Mouse (Mus musculus) retina, postnatal 1 day (tissue): ENCODE results near the gene Sars2.
A peak's percentile ranks its signal among the peaks of the same experiment; 100 is the strongest.
"Not testable (repeated sequence)": the region's sequence is repeated elsewhere in the genome, so short reads cannot be mapped to it uniquely, and the experiment has no call there.

Experiments
- DNase-seq: peaks from one replicate; pipeline ENCODE4 v3.0.0-alpha.2; 2012

Sars2 gene

GRCm38 (mm10) chr7:28741709-28742438 lies at the start of gene Sars2, which contains the start of gene Mrps12:
TSS of gene Sars2 (plus strand) at chr7:28741992.
TSS of gene Mrps12 (minus strand) at chr7:28741820.
- DNase-seq = peak; percentile 100

GRCm38 (mm10) chr7:28692545-28693320 lies 49.1 kb upstream of the Sars2 start, which contains the start of gene Fbxo27:
TSS of gene Fbxo27 (plus strand) at chr7:28692849.
- DNase-seq = peak; percentile 95

- DNase-seq = peak; percentile 98
Observed at GRCm38 (mm10) chr7:28693321-28693966, 48.3 kb upstream of the Sars2 start.

GRCm38 (mm10) chr7:28694423-28694822 lies 47.4 kb upstream of the Sars2 start:
- no peak for DNase-seq

- DNase-seq = no peak
Observed at GRCm38 (mm10) chr7:28694966-28695511, 46.8 kb upstream of the Sars2 start.

GRCm38 (mm10) chr7:28697277-28697676 lies 44.5 kb upstream of the Sars2 start:
- no peak for DNase-seq

- DNase-seq = no peak
Observed at GRCm38 (mm10) chr7:28700269-28700668, 41.5 kb upstream of the Sars2 start.

- not testable (repeated sequence) for DNase-seq
Observed at GRCm38 (mm10) chr7:28701306-28701705, 40.5 kb upstream of the Sars2 start.

- DNase-seq = no peak
Observed at GRCm38 (mm10) chr7:28702601-28703143, 39.1 kb upstream of the Sars2 start.

- DNase-seq = no peak
Observed at GRCm38 (mm10) chr7:28709454-28709853, 32.3 kb upstream of the Sars2 start.

- DNase-seq = no peak
Observed at GRCm38 (mm10) chr7:28710962-28711361, 30.8 kb upstream of the Sars2 start.

GRCm38 (mm10) chr7:28714667-28715066 lies 27.1 kb upstream of the Sars2 start:
- no peak for DNase-seq

GRCm38 (mm10) chr7:28715598-28715997 lies 26.2 kb upstream of the Sars2 start:
- DNase-seq = no peak

GRCm38 (mm10) chr7:28716590-28717281 lies 25.1 kb upstream of the Sars2 start, which contains the start of gene Fbxo17:
TSS of gene Fbxo17 (plus strand) at chr7:28716804.
- peak; percentile 82 for DNase-seq

- DNase-seq = no peak
Observed at GRCm38 (mm10) chr7:28717726-28718125, 24.1 kb upstream of the Sars2 start.

GRCm38 (mm10) chr7:28719159-28719558 lies 22.6 kb upstream of the Sars2 start:
- no peak for DNase-seq

GRCm38 (mm10) chr7:28719650-28720049 lies 22.1 kb upstream of the Sars2 start:
- DNase-seq = no peak

GRCm38 (mm10) chr7:28720753-28721537 lies 20.8 kb upstream of the Sars2 start:
- DNase-seq = peak; percentile 53

- DNase-seq = peak; percentile 42
Observed at GRCm38 (mm10) chr7:28722079-28722478, 19.7 kb upstream of the Sars2 start.

- DNase-seq = no peak
Observed at GRCm38 (mm10) chr7:28724613-28725012, 17.2 kb upstream of the Sars2 start.

- DNase-seq = peak; percentile 88
Observed at GRCm38 (mm10) chr7:28726600-28726999, 15.2 kb upstream of the Sars2 start.
